Mouse (Mus musculus) forebrain, postnatal 0 days (tissue): ENCODE results near the gene Yap1. TPM values are rescaled to one million over a fixed set of nuclear protein-coding genes. Genes with fewer than 3 reads are reported as not detected.

Experiments used
- ATAC-seq: fragments of 200-750 bp; cut with Nextera tagmentation; 2 replicates; pipeline ENCODE4 v1.8.0; 2017; ENCODE audit warnings: mild to moderate bottlenecking, moderate library complexity
- DNase-seq: peaks from one replicate; pipeline ENCODE4 v3.0.0-alpha.2; 2015
- H3K27ac ChIP-seq: fragments of 300-500 bp; sonication (generic); 2 replicates; pipeline ENCODE4 v1.5.1; 2014; ENCODE audit warnings: low read depth, mild to moderate bottlenecking, antibody characterized with exemption, low read length, moderate library complexity, mixed read lengths
- H3K27me3 ChIP-seq: fragments of 300-500 bp; sonication (generic); 2 replicates; pipeline ENCODE4 v1.6.1; 2014; ENCODE audit warnings: mild to moderate bottlenecking, low read length, mixed read lengths; ENCODE audit not compliant: insufficient read depth
- H3K36me3 ChIP-seq: fragments of 300-500 bp; sonication (generic); 2 replicates; pipeline ENCODE4 v1.6.1; 2014; ENCODE audit warnings: mild to moderate bottlenecking, moderate library complexity; ENCODE audit not compliant: insufficient read depth
- H3K4me1 ChIP-seq: fragments of 300-500 bp; sonication (generic); 2 replicates; pipeline ENCODE4 v1.6.1; 2014; ENCODE audit warnings: antibody characterized with exemption; ENCODE audit not compliant: insufficient read depth
- H3K4me2 ChIP-seq: fragments of 300-500 bp; sonication (generic); 2 replicates; pipeline ENCODE4 v1.6.1; 2014; ENCODE audit warnings: low read depth, mild to moderate bottlenecking, moderate library complexity
- H3K4me3 ChIP-seq: fragments of 300-500 bp; sonication (generic); 2 replicates; pipeline ENCODE4 v1.5.1; 2014; ENCODE audit warnings: low read depth, low read length, mixed read lengths
- H3K9ac ChIP-seq: fragments of 300-500 bp; sonication (generic); 2 replicates; pipeline ENCODE4 v1.6.1; 2014; ENCODE audit warnings: mild to moderate bottlenecking
- H3K9me3 ChIP-seq: fragments of 300-500 bp; sonication (generic); 2 replicates; pipeline ENCODE4 v1.6.1; 2016; ENCODE audit warnings: low read length
- CTCF ChIP-seq: sonication (generic); IDR thresholded peaks from 2 replicates; pipeline ENCODE4 v1.5.1; 2016; ENCODE audit warnings: antibody characterized with exemption, control low read depth, low read depth
- WGBS: fragments of 180-500 bp; shearing (Covaris S2); extraction: QIAGEN DNeasy Blood & Tissue Kit; methylation state at CpG from one replicate; pipeline ENCODE4 v1.1.7; 2014; 5-methylcytosine and 5-hydroxymethylcytosine counted together
- polyA plus RNA-seq: library from polyadenylated mRNA; unstranded; fragments of >200 nt; fragmentation: Nextera tagmentation; extraction: Ambion mirVana; gene quantifications from 2 replicates; pipeline ENCODE4 v1.2.1, GENCODE M21; 2015
- total RNA-seq: library from RNA; depleted of rRNA; stranded (reverse); fragments of >200 nt; gene quantifications from 2 replicates; pipeline ENCODE4 v1.2.3, GENCODE M21; 2014

Yap1 gene
- total and polyA plus RNA-seq, 2 experiments from 2014 or later: 4.7 to 14.5 TPM

DNA sequence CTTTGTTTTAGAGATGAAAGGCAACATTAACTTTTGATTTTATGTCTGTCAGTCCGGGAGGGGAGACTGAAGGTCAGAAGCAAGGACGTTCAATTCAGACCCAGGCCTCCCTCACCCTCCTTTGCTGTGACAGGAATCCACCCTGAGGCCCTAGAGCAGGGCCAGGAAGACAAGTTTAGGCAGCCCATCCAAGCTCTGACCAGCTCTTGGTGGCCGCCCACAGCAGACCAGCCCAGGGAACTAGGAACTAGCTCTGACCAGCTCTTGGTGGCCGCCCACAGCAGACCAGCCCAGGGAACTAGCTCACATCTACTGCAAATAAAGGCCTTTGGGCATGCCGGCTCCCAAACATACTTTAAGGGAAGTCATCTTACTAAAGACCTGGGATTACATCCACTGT is 26.8 kb downstream of the Yap1 start:
- 94% methylated on average over 5 of the region's 5 CpGs for WGBS
- no peak overlapping the region for H3K27ac ChIP-seq
- no peaks in the 10 kb centered on the region for H3K36me3 ChIP-seq
- no peak overlapping the region for H3K4me3 ChIP-seq
- H3K4me2 ChIP-seq: no peak overlapping the region
- ATAC-seq: no peak
- TF ChIP-seq CTCF: no peak
- H3K9me3 ChIP-seq: no peaks in the 10 kb centered on the region
- H3K9ac ChIP-seq: no peak overlapping the region
- no peaks in the 10 kb centered on the region for H3K27me3 ChIP-seq
- DNase-seq: no peak
- no peaks in the 10 kb centered on the region for H3K4me1 ChIP-seq

DNA sequence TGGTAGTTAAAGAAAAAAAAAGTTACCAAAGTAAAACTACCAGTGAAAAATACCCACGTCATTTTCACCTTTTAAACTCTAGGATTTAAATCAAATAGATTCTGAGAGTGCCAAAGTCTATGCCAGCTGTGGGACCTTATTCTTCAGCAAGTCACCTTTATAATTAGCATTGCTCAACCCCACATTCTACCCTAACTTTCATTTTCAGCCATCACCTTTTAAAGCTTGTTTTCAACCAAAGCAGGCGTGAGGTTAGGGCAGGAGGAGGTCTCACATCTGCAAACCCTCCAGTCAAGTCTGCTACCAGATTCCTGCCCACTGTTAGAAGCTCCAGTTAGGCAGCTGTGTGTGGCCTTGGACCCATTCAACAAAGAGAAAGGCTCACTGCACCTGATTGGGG is 32.4 kb downstream of the Yap1 start:
- Histone ChIP-seq H3K4me1 (no peaks in the 10 kb centered on the region), H3K27me3 (no peaks in the 10 kb centered on the region), H3K4me3 (no peak overlapping the region), H3K36me3 (no peaks in the 10 kb centered on the region), H3K9me3 (no peaks in the 10 kb centered on the region), H3K9ac (no peak overlapping the region), H3K4me2 (no peak overlapping the region), H3K27ac (no peak overlapping the region)
- 78% methylated on average over 2 of the region's 2 CpGs for WGBS
- no peak for TF ChIP-seq CTCF
- ATAC-seq (no peak), DNase-seq (no peak)

DNA sequence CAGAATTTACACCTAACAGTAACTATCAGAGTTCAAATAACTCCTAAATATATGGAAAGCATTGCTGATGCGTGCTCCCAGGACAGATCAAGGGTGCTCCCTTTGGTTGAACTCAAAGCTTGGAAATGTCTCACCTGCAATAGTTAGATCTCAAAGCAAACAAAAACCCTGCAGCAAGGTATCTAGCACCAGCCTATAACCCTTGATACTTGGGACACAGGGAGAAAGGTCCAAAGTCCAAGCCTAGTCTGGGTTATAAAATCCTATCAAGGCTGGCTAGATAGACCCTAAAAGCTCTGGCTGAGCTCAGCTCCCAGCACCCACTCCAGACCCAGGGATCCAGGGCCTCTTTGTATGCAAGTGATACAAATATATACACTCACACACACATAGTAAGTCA is 36.4 kb downstream of the Yap1 start:
- Histone ChIP-seq H3K4me1 (no peaks in the 10 kb centered on the region), H3K36me3 (no peaks in the 10 kb centered on the region), H3K9ac (no peak overlapping the region), H3K27me3 (no peaks in the 10 kb centered on the region), H3K4me3 (no peak overlapping the region), H3K27ac (no peak overlapping the region), H3K9me3 (no peaks in the 10 kb centered on the region), H3K4me2 (no peak overlapping the region)
- 96% methylated on average over 1 of the region's 1 CpGs for WGBS
- DNase-seq: no peak
- no peak for ATAC-seq
- TF ChIP-seq CTCF: no peak

DNA sequence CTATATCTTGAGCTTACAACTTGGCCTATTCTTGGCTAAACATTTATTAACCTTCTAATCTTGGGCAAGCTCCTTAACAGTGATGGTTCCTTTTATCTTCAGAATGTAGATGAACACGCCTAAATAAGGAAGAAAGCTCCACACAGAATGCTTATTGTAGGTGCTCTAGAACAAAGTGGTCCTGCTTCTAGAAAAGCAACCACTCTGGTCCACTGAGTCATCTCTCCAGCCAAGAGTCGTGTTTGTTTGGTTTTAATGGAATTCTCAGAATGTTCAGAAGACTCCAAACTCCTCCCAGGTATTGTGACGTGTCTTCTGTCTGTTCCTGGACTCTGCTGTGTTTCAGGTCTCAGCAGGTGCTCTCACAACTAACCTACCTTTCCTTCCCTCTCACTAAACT is 38.8 kb downstream of the Yap1 start:
- ATAC-seq (no peak), DNase-seq (no peak)
- Histone ChIP-seq H3K4me1 (peaks cover 12% of the 10 kb centered on the region), H3K36me3 (no peaks in the 10 kb centered on the region), H3K9ac (no peak overlapping the region), H3K27ac (no peak overlapping the region), H3K4me2 (no peak overlapping the region), H3K9me3 (no peaks in the 10 kb centered on the region), H3K4me3 (no peak overlapping the region), H3K27me3 (no peaks in the 10 kb centered on the region)
- TF ChIP-seq CTCF: no peak
- 88% methylated on average over 3 of the region's 3 CpGs for WGBS

DNA sequence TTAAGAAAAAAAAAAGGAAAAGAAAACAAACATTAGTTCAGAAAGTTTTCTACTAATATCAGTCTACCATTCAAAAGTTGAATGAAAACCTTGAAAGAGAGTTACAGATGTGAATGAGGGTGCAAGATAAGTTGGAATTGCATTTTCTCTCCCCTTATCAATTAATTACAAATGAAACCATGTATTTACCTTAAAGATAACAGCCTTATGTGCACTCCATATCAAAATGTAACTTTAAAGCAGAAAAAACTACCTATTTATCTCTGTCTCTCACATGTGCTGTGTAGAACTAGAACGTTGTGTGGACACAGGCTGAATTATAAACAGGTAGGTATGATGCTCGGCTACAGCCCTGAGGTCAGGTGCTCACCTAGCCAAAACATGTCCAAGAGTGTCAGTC is 40.5 kb downstream of the Yap1 start:
- TF ChIP-seq CTCF: no peak
- WGBS: 87% methylated on average over 2 of the region's 2 CpGs
- ATAC-seq: no peak

DNA sequence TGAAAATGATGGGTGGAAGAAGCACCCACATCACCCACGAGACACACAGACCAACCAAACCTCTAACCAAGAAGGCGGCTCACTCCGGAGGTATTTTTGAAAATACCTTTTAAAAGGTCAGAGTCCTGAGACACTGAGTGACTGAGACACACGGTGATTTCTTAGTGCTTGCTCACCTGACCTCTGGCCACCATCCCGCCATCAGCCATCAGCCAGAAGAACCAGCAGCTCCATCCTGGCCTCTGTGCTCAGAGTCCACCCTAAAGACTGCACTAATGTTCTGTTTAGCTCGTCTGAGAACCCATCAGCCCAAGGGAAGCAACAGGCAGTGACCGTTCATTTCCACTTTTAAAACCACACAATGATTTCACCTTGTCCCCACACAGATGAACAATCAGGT is 41.5 kb downstream of the Yap1 start:
- DNase-seq (no peak), ATAC-seq (no peak)
- Histone ChIP-seq H3K36me3 (no peaks in the 10 kb centered on the region), H3K4me1 (peaks cover 14% of the 10 kb centered on the region), H3K9me3 (no peaks in the 10 kb centered on the region), H3K4me3 (no peak overlapping the region), H3K4me2 (no peak overlapping the region), H3K27me3 (no peaks in the 10 kb centered on the region), H3K9ac (no peak overlapping the region), H3K27ac (no peak overlapping the region)
- 86% methylated on average over 7 of the region's 7 CpGs for WGBS
- no peak for TF ChIP-seq CTCF

More for the DNA sequence above, 40.5 kb downstream of the Yap1 start:
- Histone ChIP-seq H3K4me2 (no peak overlapping the region), H3K27me3 (no peaks in the 10 kb centered on the region), H3K4me1 (peaks cover 12% of the 10 kb centered on the region), H3K4me3 (no peak overlapping the region), H3K9me3 (no peaks in the 10 kb centered on the region), H3K36me3 (no peaks in the 10 kb centered on the region), H3K27ac (no peak overlapping the region), H3K9ac (no peak overlapping the region)
- no peak for DNase-seq

DNA sequence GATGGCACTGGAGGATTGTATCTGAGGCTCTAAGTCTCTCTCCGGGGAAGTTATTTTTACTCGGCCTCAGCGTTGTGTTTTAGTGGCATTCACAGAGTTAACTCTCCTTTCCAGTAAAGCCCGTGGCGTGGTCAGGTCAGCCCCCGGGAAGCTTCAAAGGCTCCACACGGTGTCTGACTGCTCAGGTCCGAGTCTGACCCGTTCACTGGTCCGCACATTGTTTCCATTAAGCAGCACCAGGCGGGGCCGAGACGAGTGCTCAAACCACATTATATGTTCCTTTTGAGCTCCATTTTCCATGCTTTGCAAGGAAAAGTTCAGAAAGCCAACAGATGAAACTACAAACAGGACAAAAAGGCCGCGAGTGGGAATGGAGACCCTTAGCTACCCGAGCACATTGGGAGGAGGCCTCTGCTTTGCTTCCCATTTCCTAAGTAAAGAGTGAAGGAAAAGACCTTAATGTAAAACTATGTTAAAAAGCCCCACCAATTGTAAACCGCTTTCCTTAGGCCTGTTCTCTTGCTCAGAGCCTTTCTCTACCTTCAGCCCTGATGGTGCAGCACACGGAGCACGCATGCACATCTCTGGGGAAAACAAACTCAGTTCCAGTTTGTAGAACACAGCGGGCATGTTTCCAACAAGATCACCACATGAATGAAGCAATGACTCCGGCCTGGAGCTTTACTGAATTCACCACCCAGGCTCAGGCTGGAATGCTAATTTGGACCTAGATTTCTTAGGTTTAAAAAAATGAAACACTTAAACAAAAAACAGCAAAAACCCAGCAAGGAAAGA is 42.8 kb downstream of the Yap1 start:
- ATAC-seq: peak; percentile 40; the same call in 1 of the 2 replicates

More for the DNA sequence above, 42.8 kb downstream of the Yap1 start:
- Histone ChIP-seq H3K4me3 (no peak overlapping the region), H3K27me3 (no peaks in the 10 kb centered on the region), H3K9ac (no peak overlapping the region), H3K27ac (peak overlapping the region; percentile 46), H3K36me3 (no peaks in the 10 kb centered on the region), H3K4me1 (peaks cover 19% of the 10 kb centered on the region), H3K4me2 (peak overlapping the region; percentile 21; the same call in 1 of the 2 replicates), H3K9me3 (no peaks in the 10 kb centered on the region)
- 29% methylated on average over 21 of the region's 21 CpGs for WGBS
- TF ChIP-seq CTCF: no peak
- DNase-seq: peak; percentile 58
